Mouse (Mus musculus) heart, adult 2 months (tissue): Measurements from ENCODE around the gene Socs3.

Experiments
- CTCF ChIP-seq: fragments of 200-600 bp; IDR thresholded peaks from 2 replicates; pipeline ENCODE4 v1.8.1; 2022; ENCODE audit warnings: antibody characterized with exemption, mild to moderate bottlenecking, moderate library complexity
- EP300 ChIP-seq: fragments of 200-500 bp; IDR thresholded peaks from 2 replicates; pipeline ENCODE4 v1.6.1; 2011; ENCODE audit warnings: low read depth, low read length, control low read depth; ENCODE audit not compliant: insufficient read depth
- POLR2A ChIP-seq: fragments of 200-500 bp; IDR thresholded peaks from 2 replicates; pipeline ENCODE4 v1.6.1; 2011; ENCODE audit warnings: mild to moderate bottlenecking, low read depth, low read length, control low read depth; ENCODE audit not compliant: insufficient read depth

DNA sequence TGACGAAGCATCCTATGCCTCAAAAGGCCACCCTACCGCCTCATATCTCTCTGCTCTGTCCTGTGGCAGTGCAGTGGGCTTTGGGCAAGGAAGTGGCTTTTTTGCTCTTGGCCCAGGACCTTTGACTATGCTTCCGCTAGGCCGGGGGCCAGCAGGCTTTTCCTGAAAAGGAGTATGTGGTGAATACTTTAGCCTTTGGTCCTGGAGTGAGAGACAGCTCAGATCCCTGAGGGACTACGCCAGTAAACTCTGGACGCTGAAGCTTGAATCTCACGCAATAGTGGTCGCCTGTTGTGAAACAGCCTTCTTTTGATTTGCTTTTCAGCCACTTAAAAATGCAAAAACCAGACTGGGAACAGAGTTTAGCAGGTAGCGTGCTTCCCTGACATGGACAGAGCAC is 34.2 kb downstream of the Socs3 start:
- TF ChIP-seq CTCF (no peak), EP300 (0 out of 2 replicates have a peak, but pooled peaks have one; percentile 52), POLR2A (no peak)
